Mouse (Mus musculus): ENCODE measurements at regions not wholly inside any gene's neighbourhood (a gene's known extent, or its start where the extent isn't known, plus 50 kb on each side); places are given as distances from the start of the nearest gene placed in this dataset.

- no peaks in the 10 kb centered on the region for H3K36me3 ChIP-seq (ENCODE audit: control insufficient read depth, insufficient read depth, low read length)
- H3K9ac ChIP-seq (replicated peaks; ENCODE audit: low read length), result no peak overlapping the region
- H3K4me1 ChIP-seq (ENCODE audit: control insufficient read depth, insufficient read depth, low read length), result no peaks in the 10 kb centered on the region
- no peak overlapping the region for H3K27ac ChIP-seq (replicated peaks; ENCODE audit: low read depth, low read length)
- no peaks in the 10 kb centered on the region for H3K9me3 ChIP-seq (ENCODE audit: control insufficient read depth, low read length)
- ATAC-seq (ENCODE audit: low FRiP score, low TSS enrichment), result no peak
- no peak overlapping the region for H3K4me2 ChIP-seq (ENCODE audit: low read length)
- no peaks in the 10 kb centered on the region for H3K27me3 ChIP-seq (ENCODE audit: control insufficient read depth, insufficient read depth, low read length)
- 87% methylated on average over 7 of the region's 7 CpGs for WGBS
- no peak overlapping the region for H3K4me3 ChIP-seq (replicated peaks; ENCODE audit: low read depth, low read length)
- no peak for DNase-seq
Measured at GRCm38 (mm10) chr4:84018774-84019173, 493.4 kb downstream of the Ccdc171 start.

GRCm38 (mm10) chr4:84019500-84020255 is 494.3 kb downstream of the Ccdc171 start:
- no peak for DNase-seq
- no peaks in the 10 kb centered on the region for H3K9me3 ChIP-seq (ENCODE audit: control insufficient read depth, low read length)
- H3K4me3 ChIP-seq (replicated peaks; ENCODE audit: low read depth, low read length), result no peak overlapping the region
- H3K36me3 ChIP-seq (ENCODE audit: control insufficient read depth, insufficient read depth, low read length), result no peaks in the 10 kb centered on the region
- no peak overlapping the region for H3K4me2 ChIP-seq (ENCODE audit: low read length)
- H3K27me3 ChIP-seq (ENCODE audit: control insufficient read depth, insufficient read depth, low read length), result no peaks in the 10 kb centered on the region
- no peak for ATAC-seq (ENCODE audit: low FRiP score, low TSS enrichment)
- H3K9ac ChIP-seq (replicated peaks; ENCODE audit: low read length), result no peak overlapping the region
- H3K4me1 ChIP-seq (ENCODE audit: control insufficient read depth, insufficient read depth, low read length), result no peaks in the 10 kb centered on the region
- no peak overlapping the region for H3K27ac ChIP-seq (replicated peaks; ENCODE audit: low read depth, low read length)
- WGBS, result 86% methylated on average over 14 of the region's 14 CpGs

- Histone ChIP-seq H3K27ac (replicated peaks; ENCODE audit: low read depth, low read length) (no peak overlapping the region), H3K4me1 (ENCODE audit: control insufficient read depth, insufficient read depth, low read length) (no peaks in the 10 kb centered on the region), H3K36me3 (ENCODE audit: control insufficient read depth, insufficient read depth, low read length) (no peaks in the 10 kb centered on the region), H3K27me3 (ENCODE audit: control insufficient read depth, insufficient read depth, low read length) (no peaks in the 10 kb centered on the region), H3K9me3 (ENCODE audit: control insufficient read depth, low read length) (no peaks in the 10 kb centered on the region), H3K9ac (replicated peaks; ENCODE audit: low read length) (no peak overlapping the region), H3K4me3 (replicated peaks; ENCODE audit: low read depth, low read length) (no peak overlapping the region), H3K4me2 (ENCODE audit: low read length) (no peak overlapping the region)
- DNase-seq, result no peak
- no peak for ATAC-seq (ENCODE audit: low FRiP score, low TSS enrichment)
- WGBS, result 87% methylated on average over 1 of the region's 1 CpGs
Measured at GRCm38 (mm10) chr4:84020692-84021091, 495.3 kb downstream of the Ccdc171 start.

GRCm38 (mm10) chr4:84022323-84022722 is 497.0 kb downstream of the Ccdc171 start:
- no peaks in the 10 kb centered on the region for H3K9me3 ChIP-seq (ENCODE audit: control insufficient read depth, low read length)
- ATAC-seq (ENCODE audit: low FRiP score, low TSS enrichment), result no peak
- no peak overlapping the region for H3K4me3 ChIP-seq (replicated peaks; ENCODE audit: low read depth, low read length)
- H3K4me1 ChIP-seq (ENCODE audit: control insufficient read depth, insufficient read depth, low read length), result no peaks in the 10 kb centered on the region
- H3K36me3 ChIP-seq (ENCODE audit: control insufficient read depth, insufficient read depth, low read length), result no peaks in the 10 kb centered on the region
- H3K27me3 ChIP-seq (ENCODE audit: control insufficient read depth, insufficient read depth, low read length), result no peaks in the 10 kb centered on the region
- DNase-seq, result no peak
- no peak overlapping the region for H3K27ac ChIP-seq (replicated peaks; ENCODE audit: low read depth, low read length)
- H3K4me2 ChIP-seq (ENCODE audit: low read length), result no peak overlapping the region
- H3K9ac ChIP-seq (replicated peaks; ENCODE audit: low read length), result no peak overlapping the region
- WGBS, result 87% methylated on average over 7 of the region's 7 CpGs

- no peaks in the 10 kb centered on the region for H3K36me3 ChIP-seq (ENCODE audit: control insufficient read depth, insufficient read depth, low read length)
- no peak overlapping the region for H3K4me2 ChIP-seq (ENCODE audit: low read length)
- no peak overlapping the region for H3K9ac ChIP-seq (replicated peaks; ENCODE audit: low read length)
- H3K4me3 ChIP-seq (replicated peaks; ENCODE audit: low read depth, low read length), result no peak overlapping the region
- H3K27me3 ChIP-seq (ENCODE audit: control insufficient read depth, insufficient read depth, low read length), result no peaks in the 10 kb centered on the region
- no peaks in the 10 kb centered on the region for H3K4me1 ChIP-seq (ENCODE audit: control insufficient read depth, insufficient read depth, low read length)
- no peak for ATAC-seq (ENCODE audit: low FRiP score, low TSS enrichment)
- H3K9me3 ChIP-seq (ENCODE audit: control insufficient read depth, low read length), result no peaks in the 10 kb centered on the region
- WGBS, result 60% methylated on average over 8 of the region's 8 CpGs
- H3K27ac ChIP-seq (replicated peaks; ENCODE audit: low read depth, low read length), result no peak overlapping the region
- DNase-seq, result no peak
Measured at GRCm38 (mm10) chr4:84026144-84026543, 500.8 kb downstream of the Ccdc171 start.

GRCm38 (mm10) chr4:84028120-84028519 is 502.8 kb downstream of the Ccdc171 start:
- 4% methylated on average over 5 of the region's 5 CpGs for WGBS
- no peak for ATAC-seq (ENCODE audit: low FRiP score, low TSS enrichment)
- Histone ChIP-seq H3K4me1 (ENCODE audit: control insufficient read depth, insufficient read depth, low read length) (no peaks in the 10 kb centered on the region), H3K4me2 (ENCODE audit: low read length) (no peak overlapping the region), H3K36me3 (ENCODE audit: control insufficient read depth, insufficient read depth, low read length) (no peaks in the 10 kb centered on the region), H3K4me3 (replicated peaks; ENCODE audit: low read depth, low read length) (no peak overlapping the region), H3K9me3 (ENCODE audit: control insufficient read depth, low read length) (no peaks in the 10 kb centered on the region), H3K27ac (replicated peaks; ENCODE audit: low read depth, low read length) (no peak overlapping the region), H3K9ac (replicated peaks; ENCODE audit: low read length) (no peak overlapping the region), H3K27me3 (ENCODE audit: control insufficient read depth, insufficient read depth, low read length) (no peaks in the 10 kb centered on the region)
- DNase-seq, result no peak

- Histone ChIP-seq H3K27me3 (ENCODE audit: control insufficient read depth, insufficient read depth, low read length) (no peaks in the 10 kb centered on the region), H3K36me3 (ENCODE audit: control insufficient read depth, insufficient read depth, low read length) (no peaks in the 10 kb centered on the region), H3K27ac (replicated peaks; ENCODE audit: low read depth, low read length) (no peak overlapping the region), H3K4me2 (ENCODE audit: low read length) (no peak overlapping the region), H3K4me3 (replicated peaks; ENCODE audit: low read depth, low read length) (no peak overlapping the region), H3K9ac (replicated peaks; ENCODE audit: low read length) (no peak overlapping the region), H3K4me1 (ENCODE audit: control insufficient read depth, insufficient read depth, low read length) (no peaks in the 10 kb centered on the region), H3K9me3 (ENCODE audit: control insufficient read depth, low read length) (no peaks in the 10 kb centered on the region)
- 90% methylated on average over 5 of the region's 5 CpGs for WGBS
- DNase-seq (no peak), ATAC-seq (ENCODE audit: low FRiP score, low TSS enrichment) (no peak)
Measured at GRCm38 (mm10) chr4:84030916-84031315, 505.6 kb downstream of the Ccdc171 start.

GRCm38 (mm10) chr4:84032505-84032904 is 507.2 kb downstream of the Ccdc171 start:
- H3K9me3 ChIP-seq (ENCODE audit: control insufficient read depth, low read length), result no peaks in the 10 kb centered on the region
- peak overlapping the region; percentile 27; the same call in 1 of the 2 replicates for H3K27ac ChIP-seq (replicated peaks; ENCODE audit: low read depth, low read length)
- no peak overlapping the region for H3K4me3 ChIP-seq (replicated peaks; ENCODE audit: low read depth, low read length)
- no peaks in the 10 kb centered on the region for H3K4me1 ChIP-seq (ENCODE audit: control insufficient read depth, insufficient read depth, low read length)
- H3K27me3 ChIP-seq (ENCODE audit: control insufficient read depth, insufficient read depth, low read length), result no peaks in the 10 kb centered on the region
- H3K36me3 ChIP-seq (ENCODE audit: control insufficient read depth, insufficient read depth, low read length), result no peaks in the 10 kb centered on the region
- DNase-seq, result peak; percentile 76
- ATAC-seq (ENCODE audit: low FRiP score, low TSS enrichment), result peak; percentile 31; the same call in 1 of the 2 replicates
- H3K9ac ChIP-seq (replicated peaks; ENCODE audit: low read length), result no peak overlapping the region
- 7% methylated on average over 10 of the region's 10 CpGs for WGBS
- peak overlapping the region; percentile 26; the same call in 1 of the 2 replicates for H3K4me2 ChIP-seq (ENCODE audit: low read length)

GRCm38 (mm10) chr4:84035347-84035746 is 510.0 kb downstream of the Ccdc171 start:
- WGBS, result 100% methylated on average over 1 of the region's 1 CpGs
- DNase-seq (no peak), ATAC-seq (ENCODE audit: low FRiP score, low TSS enrichment) (no peak)
- H3K27me3 ChIP-seq (ENCODE audit: control insufficient read depth, insufficient read depth, low read length), result no peaks in the 10 kb centered on the region
- no peaks in the 10 kb centered on the region for H3K36me3 ChIP-seq (ENCODE audit: control insufficient read depth, insufficient read depth, low read length)
- H3K27ac ChIP-seq (replicated peaks; ENCODE audit: low read depth, low read length), result no peak overlapping the region
- no peaks in the 10 kb centered on the region for H3K4me1 ChIP-seq (ENCODE audit: control insufficient read depth, insufficient read depth, low read length)
- H3K4me2 ChIP-seq (ENCODE audit: low read length), result no peak overlapping the region
- no peaks in the 10 kb centered on the region for H3K9me3 ChIP-seq (ENCODE audit: control insufficient read depth, low read length)
- no peak overlapping the region for H3K9ac ChIP-seq (replicated peaks; ENCODE audit: low read length)
- H3K4me3 ChIP-seq (replicated peaks; ENCODE audit: low read depth, low read length), result no peak overlapping the region
